Mouse (Mus musculus) MEL (cell line): ENCODE data around the gene Trip11. TPM values are rescaled to one million over a fixed set of nuclear protein-coding genes. Genes with fewer than 3 reads are reported as not detected.

Source experiments
- DNase-seq: peaks from one replicate; pipeline ENCODE4 v3.0.0; 2011; ENCODE audit warnings: low read depth, low spot score
- H3K27ac ChIP-seq: 2 replicates; pipeline ENCODE4 v1.5.1; 2012; ENCODE audit warnings: low read depth, mild to moderate bottlenecking, control low read depth, low read length, moderate library complexity; ENCODE audit not compliant: control insufficient read depth
- H3K27me3 ChIP-seq, 2 experiments: fragments of 150-350 bp in 1 of 2; sonication (generic) in 1 of 2; 2 replicates each; pipeline ENCODE4 v1.6.1; 2012; ENCODE audit warnings: low read length in 2 of 2, mild to moderate bottlenecking in 2 of 2, improper control_type of control experiment in 1 of 2, moderate library complexity in 1 of 2; ENCODE audit not compliant: insufficient read depth in 2 of 2, control insufficient read depth in 1 of 2
- H3K36me3 ChIP-seq, 2 experiments: 2 replicates each; pipeline ENCODE4 v1.6.1; 2012 to 2014; ENCODE audit warnings: low read length in 2 of 2, improper control_type of control experiment in 1 of 2, inconsistent platforms in 1 of 2, mild to moderate bottlenecking in 1 of 2; ENCODE audit not compliant: insufficient read depth in 2 of 2, control insufficient read depth in 1 of 2
- H3K4me1 ChIP-seq, 2 experiments: fragments of 150-350 bp in 1 of 2; sonication (generic) in 1 of 2; 2 replicates each; pipeline ENCODE4 v1.6.1; 2012; ENCODE audit warnings: low read length in 2 of 2, improper control_type of control experiment in 1 of 2, mild to moderate bottlenecking in 1 of 2; ENCODE audit not compliant: insufficient read depth in 2 of 2, control insufficient read depth in 1 of 2
- H3K4me3 ChIP-seq, 2 experiments: fragments of 150-350 bp in 1 of 2; sonication (generic) in 1 of 2; 2 replicates each; pipeline ENCODE4 v1.5.1; 2012; ENCODE audit warnings: low read depth in 2 of 2, low read length in 2 of 2, mild to moderate bottlenecking in 2 of 2, moderate library complexity in 2 of 2, control low read depth in 1 of 2, improper control_type of control experiment in 1 of 2; ENCODE audit not compliant: control insufficient read depth in 1 of 2, insufficient read depth in 1 of 2
- H3K79me2 ChIP-seq: 2 replicates; pipeline ENCODE4 v1.6.1; 2012; ENCODE audit warnings: mild to moderate bottlenecking, low read length, moderate library complexity; ENCODE audit not compliant: control insufficient read depth, poor library complexity, insufficient read depth
- H3K9ac ChIP-seq: 2 replicates; pipeline ENCODE4 v1.6.1; 2012; ENCODE audit warnings: low read depth, mild to moderate bottlenecking, control low read depth, low read length, moderate library complexity; ENCODE audit not compliant: control insufficient read depth, poor library complexity, severe bottlenecking
- H3K9me3 ChIP-seq: fragments of 150-350 bp; sonication (generic); replicated peaks from 2 replicates; pipeline ENCODE4 v1.6.1; 2012; ENCODE audit warnings: mild to moderate bottlenecking, low read length, improper control_type of control experiment, moderate library complexity; ENCODE audit not compliant: insufficient read depth
- CHD1 ChIP-seq: IDR thresholded peaks from 2 replicates; pipeline ENCODE4 v1.6.1; 2012; ENCODE audit warnings: low read depth, mild to moderate bottlenecking, inconsistent platforms, low read length, improper control_type of control experiment
- CTCF ChIP-seq, 3 experiments: IDR thresholded peaks in 2 of 3; conservative IDR thresholded peaks in 1 of 3; 2 replicates each; pipeline ENCODE4 v1.5.1; 2011 to 2012; ENCODE audit warnings: low read length in 3 of 3, low read depth in 2 of 3, mild to moderate bottlenecking in 2 of 3, improper control_type of control experiment in 1 of 3, inconsistent platforms in 1 of 3, mixed read lengths in 1 of 3, moderate library complexity in 1 of 3; ENCODE audit not compliant: control insufficient read depth in 1 of 3, insufficient read depth in 1 of 3, poor library complexity in 1 of 3, severe bottlenecking in 1 of 3
- E2F4 ChIP-seq: IDR thresholded peaks from 2 replicates; pipeline ENCODE4 v1.6.1; 2011; ENCODE audit warnings: low read depth, low read length, improper control_type of control experiment, borderline replicate concordance
- ELF1 ChIP-seq: IDR thresholded peaks from 2 replicates; pipeline ENCODE4 v1.6.1; 2014; ENCODE audit warnings: low read depth, mild to moderate bottlenecking, inconsistent platforms, low read length, improper control_type of control experiment, moderate library complexity
- ETS1 ChIP-seq: IDR thresholded peaks from 2 replicates; pipeline ENCODE4 v1.6.1; 2012; ENCODE audit warnings: low read depth, mild to moderate bottlenecking, inconsistent platforms, low read length, improper control_type of control experiment, moderate library complexity
- GABPA ChIP-seq: IDR thresholded peaks from 2 replicates; pipeline ENCODE4 v1.6.1; 2012; ENCODE audit warnings: low read depth, mild to moderate bottlenecking, inconsistent platforms, low read length, improper control_type of control experiment, moderate library complexity
- JUND ChIP-seq: IDR thresholded peaks from 2 replicates; pipeline ENCODE4 v1.6.1; 2011; ENCODE audit warnings: low read depth, mild to moderate bottlenecking, improper control_type of control experiment, low read length
- MAX ChIP-seq: IDR thresholded peaks from 2 replicates; pipeline ENCODE4 v1.6.1; 2011; ENCODE audit warnings: low read length, improper control_type of control experiment
- MAZ ChIP-seq: IDR thresholded peaks from 2 replicates; pipeline ENCODE4 v1.6.1; 2012; ENCODE audit warnings: low read depth, mild to moderate bottlenecking, inconsistent platforms, low read length, improper control_type of control experiment
- MYB ChIP-seq: IDR thresholded peaks from 2 replicates; pipeline ENCODE4 v1.6.1; 2011; ENCODE audit warnings: mild to moderate bottlenecking, low read depth, low read length, improper control_type of control experiment
- MYC ChIP-seq: IDR thresholded peaks from 2 replicates; pipeline ENCODE4 v1.6.1; 2011; ENCODE audit warnings: low read depth, mild to moderate bottlenecking, low read length, improper control_type of control experiment, moderate library complexity
- POLR2AphosphoS2 ChIP-seq: IDR thresholded peaks from 2 replicates; pipeline ENCODE4 v1.6.1; 2011; ENCODE audit warnings: low read length, improper control_type of control experiment
- RAD21 ChIP-seq: IDR thresholded peaks from 2 replicates; pipeline ENCODE4 v1.6.1; 2011; ENCODE audit warnings: mild to moderate bottlenecking, low read depth, low read length, improper control_type of control experiment
- SMC3 ChIP-seq: IDR thresholded peaks from 2 replicates; pipeline ENCODE4 v1.6.1; 2011; ENCODE audit warnings: low read depth, low read length, improper control_type of control experiment
- USF1 ChIP-seq: IDR thresholded peaks from 2 replicates; pipeline ENCODE4 v1.6.1; 2014; ENCODE audit warnings: low read depth, mild to moderate bottlenecking, inconsistent platforms, low read length, improper control_type of control experiment, moderate library complexity
- USF2 ChIP-seq, 2 experiments: IDR thresholded peaks; 2 replicates each; pipeline ENCODE4 v1.6.1; 2011 to 2012; ENCODE audit warnings: improper control_type of control experiment in 2 of 2, low read length in 2 of 2, borderline replicate concordance in 1 of 2, inconsistent platforms in 1 of 2, low read depth in 1 of 2, mild to moderate bottlenecking in 1 of 2; ENCODE audit not compliant: insufficient read depth in 1 of 2
- ZC3H11A ChIP-seq: IDR thresholded peaks from 2 replicates; pipeline ENCODE4 v1.6.1; 2012; ENCODE audit warnings: low read depth, mild to moderate bottlenecking, inconsistent platforms, low read length, improper control_type of control experiment
- ZMIZ1 ChIP-seq: IDR thresholded peaks from 2 replicates; pipeline ENCODE4 v1.6.1; 2012; ENCODE audit warnings: low read depth, mild to moderate bottlenecking, inconsistent platforms, low read length, improper control_type of control experiment, moderate library complexity
- polyA plus RNA-seq, 2 experiments: library from polyadenylated mRNA; stranded (reverse) in 1 of 2; unstranded in 1 of 2; fragments of >175 nt in 1 of 2; fragments of >200 nt in 1 of 2; gene quantifications; 2 replicates each; pipeline versions ENCODE4 v1.2.1 to v1.2.4; 2012; ENCODE audit warnings: low replicate concordance in 2 of 2, low read depth in 1 of 2; ENCODE audit not compliant: insufficient read length in 2 of 2, insufficient read depth in 1 of 2, missing spikeins in 1 of 2
- total RNA-seq: library from RNA; depleted of rRNA; stranded (reverse); fragments of 300-350 nt; gene quantifications from 2 replicates; pipeline ENCODE4 v1.2.3, GENCODE M21; 2012

Gene Trip11
- total and polyA plus RNA-seq, 3 experiments, result 7.6 to 10.4 TPM; not detected in 1

DNA sequence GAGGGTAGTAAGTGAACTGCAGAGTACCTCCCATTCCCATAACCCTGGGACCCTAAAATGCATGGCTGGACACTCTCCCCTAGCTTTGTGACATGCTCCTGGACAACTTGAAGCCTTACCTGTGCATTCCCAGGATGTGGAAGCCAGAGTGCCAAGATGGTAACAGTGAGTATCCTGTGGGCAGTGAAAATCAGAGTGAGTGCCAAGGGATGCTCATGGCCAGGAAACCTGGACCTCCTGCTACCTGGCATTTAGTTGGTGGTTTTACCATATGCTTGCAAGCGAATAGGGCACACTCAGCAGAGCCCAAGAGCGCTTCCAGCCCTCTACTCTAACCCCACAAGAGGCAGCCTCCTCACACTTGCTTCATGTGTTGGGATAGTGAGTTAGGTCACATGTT is 98.6 kb downstream of the Trip11 start:
- Histone ChIP-seq H3K79me2 (no peaks in the 10 kb centered on the region), H3K9me3 (no peaks in the 10 kb centered on the region), H3K9ac (no peak overlapping the region), H3K36me3 (no peaks in the 10 kb centered on the region), H3K27me3 (peaks cover 0 to under 1% of the 10 kb centered on the region in 2 experiments; a peak in 2 of 4 replicates), H3K4me3 (no peak overlapping the region), H3K4me1 (no peaks in the 10 kb centered on the region), H3K27ac (no peak overlapping the region)
- TF ChIP-seq POLR2AphosphoS2 (no peak), GABPA (no peak), E2F4 (no peak), ETS1 (no peak), USF2 (IDR thresholded peaks at IDR 0.05; ENCODE audit: borderline replicate concordance in 1 of 2, insufficient read depth in 1 of 2, low read depth in 1 of 2, low read length in 2 of 2) (no peak), MAX (no peak), MAZ (no peak), MYB (no peak), JUND (no peak), CHD1 (no peak), ZMIZ1 (no peak), ELF1 (no peak), USF1 (no peak)
- no peak for DNase-seq

DNA sequence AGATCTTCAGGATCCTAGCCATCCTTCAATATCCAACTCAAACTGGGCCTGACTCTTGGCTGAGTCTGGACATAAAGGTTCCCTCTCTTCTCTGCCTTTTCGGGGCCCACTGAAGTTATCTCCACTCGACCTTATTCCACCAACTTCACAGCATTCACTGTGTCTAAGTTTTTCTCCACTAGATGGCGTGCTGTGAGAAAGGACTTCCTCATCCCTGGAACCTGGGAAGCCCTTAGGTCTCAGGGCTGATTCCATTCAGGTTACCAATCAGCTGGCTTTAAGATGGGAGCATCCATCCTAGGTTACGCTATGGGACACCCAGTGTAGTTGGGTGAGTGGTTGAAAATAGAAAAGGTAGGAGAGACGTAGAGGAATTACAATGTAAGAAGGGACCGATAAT is 101.9 kb downstream of the Trip11 start:
- no peaks in the 10 kb centered on the region for H3K9me3 ChIP-seq
- H3K36me3 ChIP-seq, result no peaks in the 10 kb centered on the region
- H3K27me3 ChIP-seq, result peaks cover 0 to 1% of the 10 kb centered on the region in 2 experiments; a peak in 1 of 4 replicates
- peak; percentile 34 for DNase-seq
- H3K4me1 ChIP-seq, result no peaks in the 10 kb centered on the region
- H3K4me3 ChIP-seq, result no peak overlapping the region
- TF ChIP-seq SMC3 (peak; percentile 75), ZC3H11A (peak; percentile 44; the same call in 1 of the 2 replicates), ELF1 (no peak), CTCF (IDR thresholded peaks at IDR 0.05 in 2 of 3, conservative IDR thresholded peaks at IDR 0.05 in 1 of 3; ENCODE audit: control insufficient read depth in 1 of 3, insufficient read depth in 1 of 3, low read depth in 2 of 3, low read length in 3 of 3, poor library complexity in 1 of 3, severe bottlenecking in 1 of 3) (peak; percentile 41 to 70 (median 65)), MYC (no peak), RAD21 (peak; percentile 51)
- H3K79me2 ChIP-seq, result no peaks in the 10 kb centered on the region
- no peak overlapping the region for H3K27ac ChIP-seq
- H3K9ac ChIP-seq, result no peak overlapping the region
